Mouse (Mus musculus) heart, embryonic 14.5 days (tissue): ENCODE data around the gene Cnnm1. TPM values are rescaled to one million over a fixed set of nuclear protein-coding genes. Genes with fewer than 3 reads are reported as not detected.
A peak's percentile ranks its signal among the peaks of the same experiment; 100 is the strongest.

Experiments
- ATAC-seq: fragments of 200-750 bp; cut with Nextera tagmentation; 2 replicates; pipeline ENCODE4 v1.8.0; 2017; ENCODE audit warnings: low read depth, moderate TSS enrichment; ENCODE audit not compliant: insufficient number of reproducible peaks, insufficient read depth, low FRiP score
- H3K27ac ChIP-seq, 2 experiments: fragments of 200-500 bp in 1 of 2; fragments of 300-500 bp in 1 of 2; sonication (generic) in 1 of 2; replicated peaks in 1 of 2; 2 replicates each; pipeline ENCODE4 v1.5.1; 2012 to 2014; ENCODE audit warnings: low read depth in 2 of 2, low read length in 2 of 2, control low read depth in 1 of 2, mild to moderate bottlenecking in 1 of 2, mixed read lengths in 1 of 2; ENCODE audit not compliant: control insufficient read depth in 1 of 2, insufficient read depth in 1 of 2
- H3K27me3 ChIP-seq: fragments of 300-500 bp; sonication (generic); 2 replicates; pipeline ENCODE4 v1.6.1; 2014; ENCODE audit warnings: mild to moderate bottlenecking, low read length, control low read depth; ENCODE audit not compliant: control insufficient read depth, insufficient read depth
- H3K36me3 ChIP-seq: fragments of 300-500 bp; sonication (generic); 2 replicates; pipeline ENCODE4 v1.6.1; 2014; ENCODE audit warnings: mild to moderate bottlenecking, control low read depth, low read length, mixed read lengths; ENCODE audit not compliant: control insufficient read depth, insufficient read depth
- H3K4me1 ChIP-seq, 2 experiments: fragments of 200-500 bp in 1 of 2; fragments of 300-500 bp in 1 of 2; sonication (generic) in 1 of 2; 2 replicates each; pipeline ENCODE4 v1.6.1; 2012 to 2014; ENCODE audit warnings: low read length in 2 of 2, control low read depth in 1 of 2, mixed read lengths in 1 of 2; ENCODE audit not compliant: control insufficient read depth in 2 of 2, insufficient read depth in 2 of 2
- H3K4me2 ChIP-seq: fragments of 300-500 bp; sonication (generic); 2 replicates; pipeline ENCODE4 v1.6.1; 2014; ENCODE audit warnings: mild to moderate bottlenecking, low read length
- H3K4me3 ChIP-seq, 2 experiments: fragments of 200-500 bp in 1 of 2; fragments of 300-500 bp in 1 of 2; sonication (generic) in 1 of 2; 2 replicates each; pipeline ENCODE4 v1.5.1; 2012 to 2014; ENCODE audit warnings: low read length in 2 of 2, mild to moderate bottlenecking in 2 of 2, control low read depth in 1 of 2, low read depth in 1 of 2, moderate library complexity in 1 of 2; ENCODE audit not compliant: control insufficient read depth in 1 of 2, insufficient read depth in 1 of 2
- H3K9ac ChIP-seq: fragments of 300-500 bp; sonication (generic); 2 replicates; pipeline ENCODE4 v1.6.1; 2014; ENCODE audit warnings: mild to moderate bottlenecking, low read length
- H3K9me3 ChIP-seq: fragments of 300-500 bp; sonication (generic); 2 replicates; pipeline ENCODE4 v1.6.1; 2016; ENCODE audit warnings: low read length, control low read depth; ENCODE audit not compliant: control insufficient read depth
- WGBS: fragments of 180-500 bp; shearing (Covaris S2); extraction: QIAGEN DNeasy Blood & Tissue Kit; methylation state at CpG from one replicate; pipeline ENCODE4 v1.1.7; 2014; 5-methylcytosine and 5-hydroxymethylcytosine counted together
- polyA plus RNA-seq: library from polyadenylated mRNA; unstranded; fragments of >200 nt; fragmentation: Nextera tagmentation; extraction: Ambion mirVana; gene quantifications from 2 replicates; pipeline ENCODE4 v1.2.1, GENCODE M21; 2014

Gene Cnnm1
- polyA plus RNA-seq, 1 experiment from 2014 or later: 0.08 TPM

- no peaks in the 10 kb centered on the region for H3K4me1 ChIP-seq
- H3K4me2 ChIP-seq: no peak overlapping the region
- H3K9ac ChIP-seq: no peak overlapping the region
- no peak for ATAC-seq
- H3K27me3 ChIP-seq: no peaks in the 10 kb centered on the region
- no peaks in the 10 kb centered on the region for H3K36me3 ChIP-seq
- H3K27ac ChIP-seq: no peak overlapping the region
- 78% methylated on average over 14 of the region's 14 CpGs for WGBS
- no peak overlapping the region for H3K4me3 ChIP-seq
- no peaks in the 10 kb centered on the region for H3K9me3 ChIP-seq
Measured at GRCm38 (mm10) chr19:43465601-43466255, 25.5 kb downstream of the Cnnm1 start.

- 73% methylated on average over 12 of the region's 12 CpGs for WGBS
- H3K27me3 ChIP-seq: no peaks in the 10 kb centered on the region
- no peaks in the 10 kb centered on the region for H3K4me1 ChIP-seq
- no peak overlapping the region for H3K4me3 ChIP-seq
- H3K9me3 ChIP-seq: no peaks in the 10 kb centered on the region
- no peak for ATAC-seq
- no peaks in the 10 kb centered on the region for H3K36me3 ChIP-seq
- no peak overlapping the region for H3K27ac ChIP-seq
- no peak overlapping the region for H3K9ac ChIP-seq
- H3K4me2 ChIP-seq: no peak overlapping the region
Measured at GRCm38 (mm10) chr19:43467927-43468685, 27.9 kb downstream of the Cnnm1 start.

GRCm38 (mm10) chr19:43469333-43469732 is 29.1 kb downstream of the Cnnm1 start:
- WGBS: 50% methylated on average over 7 of the region's 7 CpGs
- H3K36me3 ChIP-seq: no peaks in the 10 kb centered on the region

GRCm38 (mm10) chr19:43472331-43472730 is 32.1 kb downstream of the Cnnm1 start:
- 77% methylated on average over 8 of the region's 8 CpGs for WGBS
- Histone ChIP-seq H3K4me1 (peaks cover 10 to 18% of the 10 kb centered on the region in 2 experiments), H3K27me3 (no peaks in the 10 kb centered on the region), H3K27ac (no peak overlapping the region), H3K9me3 (no peaks in the 10 kb centered on the region), H3K4me3 (no peak overlapping the region), H3K36me3 (no peaks in the 10 kb centered on the region), H3K9ac (no peak overlapping the region), H3K4me2 (no peak overlapping the region)
- no peak for ATAC-seq

More at GRCm38 (mm10) chr19:43469333-43469732, 29.1 kb downstream of the Cnnm1 start:
- H3K4me2 ChIP-seq: no peak overlapping the region
- H3K27ac ChIP-seq: no peak overlapping the region
- no peaks in the 10 kb centered on the region for H3K9me3 ChIP-seq
- no peaks in the 10 kb centered on the region for H3K27me3 ChIP-seq
- H3K4me3 ChIP-seq: no peak overlapping the region
- ATAC-seq: no peak
- H3K4me1 ChIP-seq: no peaks in the 10 kb centered on the region
- no peak overlapping the region for H3K9ac ChIP-seq

- H3K27ac ChIP-seq: no peak overlapping the region
- no peaks in the 10 kb centered on the region for H3K36me3 ChIP-seq
- no peak overlapping the region for H3K9ac ChIP-seq
- H3K4me1 ChIP-seq: peaks cover 10 to 18% of the 10 kb centered on the region in 2 experiments
- H3K4me3 ChIP-seq: no peak overlapping the region
- H3K27me3 ChIP-seq: no peaks in the 10 kb centered on the region
- no peak for ATAC-seq
- no peak overlapping the region for H3K4me2 ChIP-seq
- no peaks in the 10 kb centered on the region for H3K9me3 ChIP-seq
- WGBS: 90% methylated on average over 7 of the region's 7 CpGs
Measured at GRCm38 (mm10) chr19:43472781-43473180, 32.5 kb downstream of the Cnnm1 start.

- Histone ChIP-seq H3K36me3 (no peaks in the 10 kb centered on the region), H3K4me3 (no peak overlapping the region), H3K27ac (no peak overlapping the region), H3K9ac (no peak overlapping the region), H3K9me3 (no peaks in the 10 kb centered on the region), H3K4me1 (peaks cover 10 to 18% of the 10 kb centered on the region in 2 experiments), H3K27me3 (no peaks in the 10 kb centered on the region), H3K4me2 (no peak overlapping the region)
- ATAC-seq: no peak
- WGBS: 37% methylated on average over 2 of the region's 2 CpGs
Measured at GRCm38 (mm10) chr19:43475642-43476041, 35.4 kb downstream of the Cnnm1 start.

- H3K4me3 ChIP-seq: no peak overlapping the region
- 41% methylated on average over 7 of the region's 7 CpGs for WGBS
- 0 out of 2 replicates have a peak, but pooled peaks have one; percentile 6 for ATAC-seq
- no peaks in the 10 kb centered on the region for H3K36me3 ChIP-seq
- no peaks in the 10 kb centered on the region for H3K27me3 ChIP-seq
- H3K27ac ChIP-seq: no peak overlapping the region
- no peak overlapping the region for H3K9ac ChIP-seq
- no peaks in the 10 kb centered on the region for H3K9me3 ChIP-seq
- H3K4me2 ChIP-seq: no peak overlapping the region
- peaks cover 10 to 18% of the 10 kb centered on the region in 2 experiments for H3K4me1 ChIP-seq
Measured at GRCm38 (mm10) chr19:43476063-43476462, 35.8 kb downstream of the Cnnm1 start.
